Mouse (Mus musculus): ENCODE measurements around the gene Gemin4.

DNA sequence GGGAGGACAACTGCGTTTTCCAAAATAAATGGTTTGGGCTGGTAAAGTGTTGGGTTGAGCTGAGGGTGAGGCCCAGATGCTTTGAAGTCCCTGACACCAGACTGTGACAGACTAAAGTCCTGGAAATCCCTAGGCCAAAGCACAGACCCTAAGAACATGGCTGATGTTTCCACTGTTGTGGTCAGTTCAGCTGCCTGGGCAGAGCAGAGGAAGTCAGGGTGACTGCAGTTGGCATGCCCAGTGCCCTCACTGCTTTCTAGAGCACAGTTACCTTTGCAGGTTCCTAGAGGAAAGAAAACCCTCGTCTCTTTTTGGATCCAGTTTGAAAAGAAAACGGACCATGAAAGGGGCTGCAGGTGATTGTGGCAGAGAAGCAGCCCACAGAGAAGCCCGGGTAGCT is 39.9 kb upstream of the Gemin4 start:
- no peak for TF ChIP-seq CTCF (IDR thresholded peaks at IDR 0.05; ENCODE audit: borderline replicate concordance, insufficient read depth, low read depth, low read length)
- TF ChIP-seq POLR2A (IDR thresholded peaks at IDR 0.05; ENCODE audit: borderline replicate concordance, insufficient read depth, low read length) = no peak

All from cerebellum, adult 2 months (tissue).